Mouse (Mus musculus) 416B (cell line): ENCODE measurements around the gene Pla2g6.

Experiments
- DNase-seq: peaks from one replicate; pipeline ENCODE4 v3.0.0; 2011; ENCODE audit warnings: low read depth

Pla2g6 gene

GRCm38 (mm10) chr15:79242574-79243233, 85.5 kb downstream of the Pla2g6 start:
- DNase-seq, result no peak

- no peak for DNase-seq
These were observed 90.2 kb downstream of the Pla2g6 start for GRCm38 (mm10) chr15:79238036-79238435.
